Mouse (Mus musculus): ENCODE data around the gene Bcl2l11.

The Bcl2l11 gene

GRCm38 (mm10) chr2:128114621-128115020 lies 11.2 kb upstream of the Bcl2l11 start:
- DNase-seq = no peak

DNA sequence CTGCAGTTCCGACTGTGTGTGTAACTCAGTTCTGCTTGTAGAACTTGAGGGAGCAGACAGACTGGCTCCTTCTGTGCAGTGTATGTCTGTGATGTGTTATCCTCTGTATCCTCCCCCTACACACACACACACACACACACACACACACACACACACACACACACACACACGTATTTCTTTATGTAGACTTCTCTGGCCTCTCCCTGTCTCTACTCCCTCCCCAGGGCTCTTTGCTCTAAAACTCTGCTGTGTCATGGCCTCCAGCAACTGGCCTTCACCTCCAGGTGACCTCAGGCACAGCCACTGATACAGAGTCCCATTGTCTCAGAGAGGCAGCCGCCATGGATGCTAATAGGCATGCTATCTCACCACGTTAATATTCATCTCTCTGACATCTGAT lies 10.3 kb upstream of the Bcl2l11 start:
- no peak for DNase-seq

DNA sequence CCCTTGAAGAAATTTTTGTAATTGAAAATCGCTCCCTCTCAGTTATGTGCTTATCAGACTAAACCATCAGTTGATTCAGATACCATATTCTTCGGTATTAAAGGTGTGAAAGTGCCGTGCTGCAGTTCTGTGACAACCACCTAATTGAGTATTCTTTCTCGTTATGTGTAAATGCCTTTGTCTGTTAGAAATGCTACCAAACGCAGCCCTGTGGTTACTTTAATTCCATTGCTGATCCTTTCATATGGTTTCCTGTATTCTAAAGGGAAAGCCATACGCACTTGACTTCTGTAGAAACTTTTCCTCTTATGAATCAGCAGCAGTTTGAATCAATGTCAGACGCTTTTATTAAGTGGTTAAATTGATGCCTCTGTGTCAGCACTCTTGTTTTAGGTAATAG lies 8.2 kb upstream of the Bcl2l11 start:
- no peak for DNase-seq

GRCm38 (mm10) chr2:128118971-128119370 lies 6.9 kb upstream of the Bcl2l11 start:
- DNase-seq = no peak

- DNase-seq = peak; percentile 70
Observed at GRCm38 (mm10) chr2:128122491-128122890, 3.3 kb upstream of the Bcl2l11 start.

DNA sequence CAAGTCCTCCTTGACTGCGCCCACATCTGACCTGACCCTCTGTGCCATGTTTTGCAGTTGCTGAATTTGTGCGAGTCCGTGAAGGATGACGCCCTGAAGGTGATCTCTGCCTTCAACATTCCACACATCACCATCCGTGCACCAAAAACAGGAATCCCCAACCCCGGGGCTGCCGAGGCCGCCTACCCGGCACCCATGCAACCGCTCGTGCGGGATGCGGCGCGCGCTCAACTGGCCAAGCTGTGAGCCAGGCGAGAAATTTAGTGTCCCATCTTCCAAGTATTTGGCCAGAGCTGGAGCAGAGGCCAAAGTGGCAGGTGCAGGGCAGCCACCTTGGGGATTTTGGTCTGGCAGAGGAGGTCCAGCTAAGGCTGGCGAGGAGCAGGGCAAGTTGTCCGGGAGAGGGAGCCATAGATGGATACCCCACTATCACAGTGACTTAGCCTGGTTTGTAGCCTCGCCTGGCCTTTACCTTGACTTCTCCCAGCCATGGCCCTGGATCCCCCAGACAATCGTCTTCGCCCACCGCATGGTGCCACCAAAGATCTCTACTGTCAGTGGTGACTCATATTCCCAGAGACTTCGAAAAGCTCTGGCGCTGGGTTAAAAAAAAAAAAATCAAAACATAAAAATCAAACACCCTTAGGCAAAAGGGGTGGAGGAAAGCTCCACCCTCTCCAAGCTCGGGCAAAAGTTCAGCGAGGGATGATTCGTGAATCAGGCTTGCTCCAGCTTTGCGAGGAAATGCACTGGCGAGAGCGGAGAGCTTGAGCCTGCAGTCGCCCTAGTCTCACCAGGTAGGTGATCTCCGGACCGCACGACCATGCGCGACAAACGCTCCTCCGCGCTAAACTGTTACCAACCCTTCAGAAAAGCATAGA lies 2.7 kb upstream of the Bcl2l11 start:
- peak; percentile 47 for DNase-seq

DNA sequence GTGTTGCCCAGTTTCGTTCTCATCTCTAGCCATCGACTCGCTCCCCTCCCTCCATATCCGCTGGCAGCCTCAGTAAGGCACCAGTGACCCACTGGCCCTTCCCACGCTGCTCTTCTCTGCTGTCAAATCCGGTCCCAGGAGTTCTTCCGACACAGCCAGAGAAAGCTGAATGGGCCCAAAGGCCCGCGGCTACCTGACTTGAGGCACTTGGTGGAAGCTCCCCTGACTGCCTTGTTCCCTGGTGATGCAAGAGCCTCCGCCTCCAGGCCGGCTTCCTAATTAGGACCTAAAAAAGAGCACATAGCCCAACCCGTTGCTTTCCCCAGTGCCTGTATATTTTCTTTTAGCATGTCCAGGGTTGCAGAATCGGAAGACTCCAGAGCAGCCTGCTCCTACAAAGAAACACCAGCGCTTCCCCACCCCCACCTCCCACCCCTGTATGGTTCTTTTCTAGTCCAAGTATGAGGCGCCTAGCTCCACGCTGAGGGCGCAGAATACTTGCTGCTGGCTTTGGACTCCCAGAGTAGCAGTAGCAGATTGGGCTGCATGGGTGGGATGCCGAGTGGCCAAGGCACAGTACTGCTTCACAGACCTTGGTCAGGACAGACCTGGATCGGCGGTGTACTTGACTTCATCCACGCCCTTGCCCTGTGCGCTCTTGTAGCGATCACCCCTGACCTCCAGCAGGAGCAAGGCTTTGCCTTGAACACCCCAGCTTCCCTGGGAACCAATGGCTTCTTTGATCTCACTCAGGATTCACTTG lies 1.7 kb upstream of the Bcl2l11 start:
- peak; percentile 17 for DNase-seq

- DNase-seq = no peak
Observed at GRCm38 (mm10) chr2:128124693-128125092, 1.1 kb upstream of the Bcl2l11 start.

DNA sequence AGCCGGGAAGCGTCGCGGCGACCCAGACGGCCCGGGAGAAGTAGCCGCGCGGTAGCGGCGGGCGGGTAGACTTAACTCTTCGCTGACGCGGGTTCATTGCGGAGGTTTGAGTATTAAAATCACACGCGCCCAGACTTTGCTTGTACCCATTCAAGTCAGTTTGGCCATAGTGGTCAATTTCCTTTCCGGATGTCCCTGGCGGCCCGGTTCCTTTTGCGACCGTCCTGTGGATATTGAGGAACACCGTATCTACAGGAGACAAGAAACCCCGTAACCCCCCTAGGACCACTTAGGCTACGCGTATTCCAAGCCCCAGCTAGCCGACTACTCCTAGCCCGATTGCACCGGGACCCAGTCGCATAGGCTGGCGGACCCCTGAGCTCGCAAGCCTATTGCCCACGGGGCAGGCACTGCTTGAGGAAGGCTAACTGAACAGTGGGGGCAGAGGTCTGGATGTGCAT lies 783 bp downstream of the Bcl2l11 start:
- DNase-seq = peak; percentile 38

DNA sequence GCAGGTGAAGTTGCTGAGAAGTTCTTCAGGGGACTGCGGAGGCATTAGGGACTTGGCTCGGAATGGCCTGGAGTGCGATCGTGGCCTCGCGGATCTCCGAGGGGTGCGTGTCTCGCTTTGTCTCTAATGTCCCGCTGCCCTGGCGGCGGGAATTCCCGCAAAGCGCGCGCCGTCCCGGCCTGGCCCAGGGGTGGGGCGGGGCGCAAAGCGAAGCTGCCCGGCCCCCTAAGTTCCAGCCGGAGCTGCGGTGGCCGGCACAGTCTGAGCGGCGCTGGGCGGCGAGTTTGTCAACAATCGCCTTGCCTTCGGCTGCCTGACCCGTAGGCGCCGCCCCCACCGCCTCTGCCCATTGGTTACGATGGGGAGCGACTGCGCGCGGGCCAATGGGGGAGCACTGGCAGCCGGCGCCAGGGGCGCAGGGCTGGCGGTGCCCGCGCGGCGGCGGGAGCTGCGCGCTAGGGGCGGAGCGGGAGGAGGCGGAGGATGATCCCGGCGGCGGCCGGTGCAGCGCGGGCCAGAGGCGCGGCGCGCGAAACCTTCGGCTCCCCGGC lies 1.4 kb downstream of the Bcl2l11 start:
- DNase-seq = peak; percentile 96

DNA sequence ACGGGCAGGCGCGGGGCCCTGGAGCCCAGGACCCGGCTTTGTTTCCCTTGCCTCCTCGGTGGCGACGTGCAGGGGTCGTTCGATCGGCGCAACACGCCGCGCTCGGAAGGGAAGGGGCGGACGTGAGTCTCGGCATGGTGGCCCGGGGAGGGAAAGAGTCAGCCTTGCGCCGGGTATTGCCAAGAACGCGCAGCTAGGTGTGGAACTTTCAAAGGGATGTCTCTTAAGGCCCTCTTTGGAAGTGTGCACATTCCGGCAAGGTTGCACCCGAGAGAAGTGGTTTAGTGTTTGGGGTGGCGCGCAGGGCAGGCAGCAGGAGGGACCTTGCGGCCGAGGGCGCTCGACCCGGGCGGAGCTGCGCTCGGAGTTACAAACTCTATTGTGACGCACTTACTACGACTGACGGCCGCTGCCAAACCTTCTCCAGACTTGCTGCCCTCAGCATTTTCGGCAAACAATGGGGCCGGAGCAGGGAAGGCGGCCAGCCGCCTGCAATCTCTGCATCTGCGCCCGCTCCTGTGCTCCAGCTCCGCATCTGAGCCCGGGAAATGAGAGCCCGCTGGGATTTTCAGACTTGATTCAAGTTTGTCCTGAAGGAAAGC lies 2.0 kb downstream of the Bcl2l11 start:
- peak; percentile 87 for DNase-seq

- no peak for DNase-seq
Observed at GRCm38 (mm10) chr2:128128532-128128931, 2.7 kb downstream of the Bcl2l11 start.

DNA sequence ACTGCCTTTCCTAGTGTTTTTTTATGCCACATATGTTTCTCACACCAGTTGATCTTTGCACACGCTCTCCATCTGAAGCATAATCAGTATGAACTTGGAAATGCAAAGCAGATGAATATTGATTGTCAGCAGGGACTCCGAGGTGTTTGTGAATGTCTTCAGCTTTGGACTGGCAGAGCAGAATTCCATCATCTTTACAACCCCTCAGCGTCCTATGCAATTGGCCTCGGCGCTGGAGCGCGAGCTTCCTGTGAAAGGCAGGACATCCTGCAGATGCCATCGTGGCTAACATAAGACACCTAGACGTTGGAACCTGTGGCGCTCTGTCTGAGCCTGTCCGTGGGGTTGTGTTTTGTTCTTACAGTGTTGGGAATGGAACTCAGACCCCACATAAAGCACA lies 5.7 kb downstream of the Bcl2l11 start:
- no peak for DNase-seq

GRCm38 (mm10) chr2:128132635-128133034 lies 6.8 kb downstream of the Bcl2l11 start:
- DNase-seq = no peak

DNA sequence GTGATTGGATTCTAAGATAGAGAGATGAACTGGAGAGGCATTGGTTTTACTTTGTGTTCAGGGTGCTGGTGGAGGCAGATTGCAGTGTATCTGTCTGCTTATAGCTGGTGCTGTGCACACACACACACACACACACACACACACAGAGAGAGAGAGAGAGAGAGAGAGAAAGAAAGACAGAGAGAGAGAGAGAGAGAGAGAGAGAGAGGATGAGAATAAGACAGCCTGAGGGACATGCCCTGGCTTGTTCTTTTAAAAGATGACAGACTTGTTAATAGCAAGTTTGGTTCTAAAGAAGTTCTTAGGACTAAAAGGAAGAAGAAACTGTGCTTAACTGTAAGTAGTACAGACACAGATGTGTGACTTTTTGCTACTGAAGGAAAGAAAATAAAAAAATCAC lies 8.0 kb downstream of the Bcl2l11 start:
- DNase-seq = no peak

DNA sequence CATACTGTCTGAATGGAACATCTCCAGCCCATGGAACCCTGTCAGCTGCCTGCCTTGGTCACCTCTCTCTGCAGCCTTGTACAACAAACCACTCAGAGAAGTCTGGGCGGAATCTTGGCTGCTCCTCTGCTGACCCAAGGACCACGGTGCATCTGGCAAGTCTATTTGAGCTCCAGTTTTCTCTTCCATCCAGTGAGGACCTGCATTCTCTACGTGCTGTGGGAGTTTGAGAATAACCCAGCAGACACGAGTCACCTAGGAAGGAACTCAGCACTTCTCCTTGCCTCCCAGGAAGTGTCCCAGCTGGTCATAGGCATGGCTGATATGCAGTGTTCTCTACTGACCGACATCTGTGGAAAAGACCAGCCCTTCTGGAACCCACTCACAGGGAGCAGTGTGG lies 8.6 kb downstream of the Bcl2l11 start:
- no peak for DNase-seq

GRCm38 (mm10) chr2:128134948-128135347 lies 9.1 kb downstream of the Bcl2l11 start:
- no peak for DNase-seq

- DNase-seq = no peak
Observed at GRCm38 (mm10) chr2:128136769-128137433, 11.1 kb downstream of the Bcl2l11 start.

- peak; percentile 14 for DNase-seq
Observed at GRCm38 (mm10) chr2:128137480-128138276, 11.8 kb downstream of the Bcl2l11 start.

GRCm38 (mm10) chr2:128138924-128139323 lies 13.1 kb downstream of the Bcl2l11 start:
- DNase-seq = no peak

- DNase-seq = peak; percentile 58
Observed at GRCm38 (mm10) chr2:128139781-128140180, 13.9 kb downstream of the Bcl2l11 start.

GRCm38 (mm10) chr2:128140183-128140582 lies 14.3 kb downstream of the Bcl2l11 start:
- DNase-seq = no peak
